Mouse (Mus musculus): ENCODE measurements around the gene Otulinl. TPM values are rescaled to one million over a fixed set of nuclear protein-coding genes. Genes with fewer than 3 reads are reported as not detected.

Otulinl gene
- polyA plus RNA-seq, 1 experiment from 2014 or later = 16.2 TPM

GRCm38 (mm10) chr15:27664126-27664525, 17.3 kb downstream of the Otulinl start:
- Histone ChIP-seq H3K4me3 (ENCODE audit: low read length) (no peak overlapping the region), H3K27me3 (replicated peaks; ENCODE audit: control insufficient read depth, insufficient read depth, low read length) (no peaks in the 10 kb centered on the region), H3K4me1 (ENCODE audit: control insufficient read depth, insufficient read depth, low read depth, low read length) (no peaks in the 10 kb centered on the region), H3K9ac (ENCODE audit: low read depth, low read length) (no peak overlapping the region), H3K36me3 (ENCODE audit: control insufficient read depth, insufficient read depth, low read length) (no peaks in the 10 kb centered on the region), H3K27ac (ENCODE audit: low read depth, low read length) (no peak overlapping the region), H3K4me2 (ENCODE audit: low read length) (no peak overlapping the region), H3K9me3 (ENCODE audit: control insufficient read depth, low read length) (no peaks in the 10 kb centered on the region)
- 90% methylated on average over 9 of the region's 9 CpGs for WGBS
- no peak for ATAC-seq

- 71% methylated on average over 1 of the region's 1 CpGs for WGBS
- no peak for ATAC-seq
These were observed 18.7 kb downstream of the Otulinl start for GRCm38 (mm10) chr15:27662699-27663098.

GRCm38 (mm10) chr15:27661696-27662095, 19.7 kb downstream of the Otulinl start:
- ATAC-seq = no peak
- H3K4me2 ChIP-seq (ENCODE audit: low read length) = no peak overlapping the region
- H3K9me3 ChIP-seq (ENCODE audit: control insufficient read depth, low read length) = no peaks in the 10 kb centered on the region
- H3K4me3 ChIP-seq (ENCODE audit: low read length) = no peak overlapping the region
- H3K27me3 ChIP-seq (replicated peaks; ENCODE audit: control insufficient read depth, insufficient read depth, low read length) = no peaks in the 10 kb centered on the region
- H3K36me3 ChIP-seq (ENCODE audit: control insufficient read depth, insufficient read depth, low read length) = no peaks in the 10 kb centered on the region
- H3K27ac ChIP-seq (ENCODE audit: low read depth, low read length) = no peak overlapping the region
- 96% methylated on average over 6 of the region's 6 CpGs for WGBS
- H3K9ac ChIP-seq (ENCODE audit: low read depth, low read length) = no peak overlapping the region
- no peaks in the 10 kb centered on the region for H3K4me1 ChIP-seq (ENCODE audit: control insufficient read depth, insufficient read depth, low read depth, low read length)

More at GRCm38 (mm10) chr15:27662699-27663098, 18.7 kb downstream of the Otulinl start:
- no peaks in the 10 kb centered on the region for H3K27me3 ChIP-seq (replicated peaks; ENCODE audit: control insufficient read depth, insufficient read depth, low read length)
- no peak overlapping the region for H3K4me2 ChIP-seq (ENCODE audit: low read length)
- no peaks in the 10 kb centered on the region for H3K36me3 ChIP-seq (ENCODE audit: control insufficient read depth, insufficient read depth, low read length)
- H3K9me3 ChIP-seq (ENCODE audit: control insufficient read depth, low read length) = no peaks in the 10 kb centered on the region
- H3K27ac ChIP-seq (ENCODE audit: low read depth, low read length) = no peak overlapping the region
- no peak overlapping the region for H3K9ac ChIP-seq (ENCODE audit: low read depth, low read length)
- no peak overlapping the region for H3K4me3 ChIP-seq (ENCODE audit: low read length)
- no peaks in the 10 kb centered on the region for H3K4me1 ChIP-seq (ENCODE audit: control insufficient read depth, insufficient read depth, low read depth, low read length)

- no peak overlapping the region for H3K27ac ChIP-seq (ENCODE audit: low read depth, low read length)
- no peaks in the 10 kb centered on the region for H3K36me3 ChIP-seq (ENCODE audit: control insufficient read depth, insufficient read depth, low read length)
- H3K4me2 ChIP-seq (ENCODE audit: low read length) = no peak overlapping the region
- no peak overlapping the region for H3K4me3 ChIP-seq (ENCODE audit: low read length)
- H3K9me3 ChIP-seq (ENCODE audit: control insufficient read depth, low read length) = no peaks in the 10 kb centered on the region
- H3K27me3 ChIP-seq (replicated peaks; ENCODE audit: control insufficient read depth, insufficient read depth, low read length) = no peaks in the 10 kb centered on the region
- peak; percentile 71 for ATAC-seq
- no peaks in the 10 kb centered on the region for H3K4me1 ChIP-seq (ENCODE audit: control insufficient read depth, insufficient read depth, low read depth, low read length)
- WGBS = 46% methylated on average over 17 of the region's 17 CpGs
- no peak overlapping the region for H3K9ac ChIP-seq (ENCODE audit: low read depth, low read length)
These were observed 21.7 kb downstream of the Otulinl start for GRCm38 (mm10) chr15:27659592-27660244.

GRCm38 (mm10) chr15:27659143-27659542, 22.2 kb downstream of the Otulinl start:
- Histone ChIP-seq H3K27me3 (replicated peaks; ENCODE audit: control insufficient read depth, insufficient read depth, low read length) (no peaks in the 10 kb centered on the region), H3K4me1 (ENCODE audit: control insufficient read depth, insufficient read depth, low read depth, low read length) (no peaks in the 10 kb centered on the region), H3K4me3 (ENCODE audit: low read length) (no peak overlapping the region), H3K4me2 (ENCODE audit: low read length) (no peak overlapping the region), H3K27ac (ENCODE audit: low read depth, low read length) (no peak overlapping the region), H3K36me3 (ENCODE audit: control insufficient read depth, insufficient read depth, low read length) (no peaks in the 10 kb centered on the region), H3K9ac (ENCODE audit: low read depth, low read length) (no peak overlapping the region), H3K9me3 (ENCODE audit: control insufficient read depth, low read length) (no peaks in the 10 kb centered on the region)
- ATAC-seq = peak; percentile 48; the same call in 1 of the 2 replicates
- WGBS = 89% methylated on average over 5 of the region's 5 CpGs

- no peak overlapping the region for H3K4me3 ChIP-seq (ENCODE audit: low read length)
- no peaks in the 10 kb centered on the region for H3K9me3 ChIP-seq (ENCODE audit: control insufficient read depth, low read length)
- H3K36me3 ChIP-seq (ENCODE audit: control insufficient read depth, insufficient read depth, low read length) = no peaks in the 10 kb centered on the region
- no peak overlapping the region for H3K4me2 ChIP-seq (ENCODE audit: low read length)
- 92% methylated on average over 4 of the region's 4 CpGs for WGBS
- H3K4me1 ChIP-seq (ENCODE audit: control insufficient read depth, insufficient read depth, low read depth, low read length) = no peaks in the 10 kb centered on the region
- no peak for ATAC-seq
- no peak overlapping the region for H3K9ac ChIP-seq (ENCODE audit: low read depth, low read length)
- H3K27ac ChIP-seq (ENCODE audit: low read depth, low read length) = no peak overlapping the region
- no peaks in the 10 kb centered on the region for H3K27me3 ChIP-seq (replicated peaks; ENCODE audit: control insufficient read depth, insufficient read depth, low read length)
These were observed 23.0 kb downstream of the Otulinl start for GRCm38 (mm10) chr15:27658356-27658755.

GRCm38 (mm10) chr15:27657866-27658265, 23.5 kb downstream of the Otulinl start:
- Histone ChIP-seq H3K27me3 (replicated peaks; ENCODE audit: control insufficient read depth, insufficient read depth, low read length) (no peaks in the 10 kb centered on the region), H3K27ac (ENCODE audit: low read depth, low read length) (no peak overlapping the region), H3K9me3 (ENCODE audit: control insufficient read depth, low read length) (no peaks in the 10 kb centered on the region), H3K4me2 (ENCODE audit: low read length) (no peak overlapping the region), H3K9ac (ENCODE audit: low read depth, low read length) (no peak overlapping the region), H3K4me3 (ENCODE audit: low read length) (no peak overlapping the region), H3K36me3 (ENCODE audit: control insufficient read depth, insufficient read depth, low read length) (no peaks in the 10 kb centered on the region), H3K4me1 (ENCODE audit: control insufficient read depth, insufficient read depth, low read depth, low read length) (no peaks in the 10 kb centered on the region)
- no peak for ATAC-seq
- 98% methylated on average over 10 of the region's 10 CpGs for WGBS

GRCm38 (mm10) chr15:27656626-27657025, 24.8 kb downstream of the Otulinl start:
- no peak overlapping the region for H3K4me2 ChIP-seq (ENCODE audit: low read length)
- no peak overlapping the region for H3K9ac ChIP-seq (ENCODE audit: low read depth, low read length)
- H3K4me1 ChIP-seq (ENCODE audit: control insufficient read depth, insufficient read depth, low read depth, low read length) = no peaks in the 10 kb centered on the region
- H3K36me3 ChIP-seq (ENCODE audit: control insufficient read depth, insufficient read depth, low read length) = no peaks in the 10 kb centered on the region
- 83% methylated on average over 9 of the region's 9 CpGs for WGBS
- no peak for ATAC-seq
- no peaks in the 10 kb centered on the region for H3K27me3 ChIP-seq (replicated peaks; ENCODE audit: control insufficient read depth, insufficient read depth, low read length)
- H3K4me3 ChIP-seq (ENCODE audit: low read length) = no peak overlapping the region
- H3K27ac ChIP-seq (ENCODE audit: low read depth, low read length) = no peak overlapping the region
- no peaks in the 10 kb centered on the region for H3K9me3 ChIP-seq (ENCODE audit: control insufficient read depth, low read length)

- Histone ChIP-seq H3K9ac (ENCODE audit: low read depth, low read length) (no peak overlapping the region), H3K4me2 (ENCODE audit: low read length) (no peak overlapping the region), H3K4me1 (ENCODE audit: control insufficient read depth, insufficient read depth, low read depth, low read length) (no peaks in the 10 kb centered on the region), H3K27me3 (replicated peaks; ENCODE audit: control insufficient read depth, insufficient read depth, low read length) (no peaks in the 10 kb centered on the region), H3K36me3 (ENCODE audit: control insufficient read depth, insufficient read depth, low read length) (no peaks in the 10 kb centered on the region), H3K9me3 (ENCODE audit: control insufficient read depth, low read length) (no peaks in the 10 kb centered on the region), H3K27ac (ENCODE audit: low read depth, low read length) (no peak overlapping the region), H3K4me3 (ENCODE audit: low read length) (no peak overlapping the region)
- no peak for ATAC-seq
- 20% methylated on average over 5 of the region's 5 CpGs for WGBS
These were observed 26.4 kb downstream of the Otulinl start for GRCm38 (mm10) chr15:27655015-27655414.

Measured in hindbrain, embryonic 16.5 days (tissue).